Mouse (Mus musculus): ENCODE data around the gene Cd55b. TPM values are rescaled to one million over a fixed set of nuclear protein-coding genes. Genes with fewer than 3 reads are reported as not detected.

The Cd55b gene
- total RNA-seq (2012; rRNA removed) (not detected in 2 replicates), polyA plus RNA-seq (2012; ENCODE audit: insufficient read depth in 1 of 2, insufficient read length in 2 of 2, low read depth in 1 of 2, low replicate concordance in 2 of 2, missing spikeins in 1 of 2) (not detected)

GRCm38 (mm10) chr1:130422664-130423111 lies at the start of gene Cd55b:
Cd55b (minus strand) TSS chr1:130423009.
- Histone ChIP-seq H3K4me3 (ENCODE audit: control insufficient read depth in 1 of 2, insufficient read depth in 1 of 2, low read depth in 2 of 2, low read length in 2 of 2) (no peak within 1 kb of the TSS), H3K9me3 (replicated peaks; ENCODE audit: insufficient read depth, low read length) (no peaks in the 10 kb centered on the region)

GRCm38 (mm10) chr1:130470074-130470473 lies 47.3 kb upstream of the Cd55b start:
- no peaks in the 10 kb centered on the region for H3K9me3 ChIP-seq (replicated peaks; ENCODE audit: insufficient read depth, low read length)
- no peak for DNase-seq (ENCODE audit: low read depth, low spot score)
- TF ChIP-seq TCF12 (IDR thresholded peaks at IDR 0.05; ENCODE audit: low read depth, low read length) (no peak), KAT2A (conservative IDR thresholded peaks at IDR 0.05; ENCODE audit: low read depth, low read length) (no peak), HCFC1 (IDR thresholded peaks at IDR 0.05; ENCODE audit: low read depth, low read length) (no peak), MAFK (IDR thresholded peaks at IDR 0.05; ENCODE audit: borderline replicate concordance, low read depth, low read length) (no peak), TBP (IDR thresholded peaks at IDR 0.05; ENCODE audit: low read depth, low read length) (no peak), MAZ (IDR thresholded peaks at IDR 0.05; ENCODE audit: low read depth, low read length) (no peak), USF1 (IDR thresholded peaks at IDR 0.05; ENCODE audit: low read depth, low read length) (no peak), GATA1 (IDR thresholded peaks at IDR 0.05; ENCODE audit: low read depth, low read length) (no peak), CTCF (IDR thresholded peaks at IDR 0.05 in 2 of 3, conservative IDR thresholded peaks at IDR 0.05 in 1 of 3; ENCODE audit: control insufficient read depth in 1 of 3, insufficient read depth in 1 of 3, low read depth in 2 of 3, low read length in 3 of 3, poor library complexity in 1 of 3, severe bottlenecking in 1 of 3) (no peak), ZMIZ1 (IDR thresholded peaks at IDR 0.05; ENCODE audit: low read depth, low read length) (no peak), ELF1 (IDR thresholded peaks at IDR 0.05; ENCODE audit: low read depth, low read length) (no peak), USF2 (IDR thresholded peaks at IDR 0.05; ENCODE audit: borderline replicate concordance in 1 of 2, insufficient read depth in 1 of 2, low read depth in 1 of 2, low read length in 2 of 2) (no peak), MEF2A (IDR thresholded peaks at IDR 0.05; ENCODE audit: extremely low read depth, insufficient replicate concordance, low read depth, low read length, poor library complexity, severe bottlenecking) (no peak), ZKSCAN1 (IDR thresholded peaks at IDR 0.05; ENCODE audit: low read depth, low read length) (no peak), RCOR1 (IDR thresholded peaks at IDR 0.05; ENCODE audit: low read depth, low read length) (no peak), CHD2 (IDR thresholded peaks at IDR 0.05; ENCODE audit: low read length) (no peak)
- H3K36me3 ChIP-seq (ENCODE audit: control insufficient read depth in 1 of 2, insufficient read depth in 2 of 2, low read length in 2 of 2): no peaks in the 10 kb centered on the region
- no peak overlapping the region for H3K4me3 ChIP-seq (ENCODE audit: control insufficient read depth in 1 of 2, insufficient read depth in 1 of 2, low read depth in 2 of 2, low read length in 2 of 2)
- H3K27ac ChIP-seq (ENCODE audit: control insufficient read depth, low read depth, low read length): no peak overlapping the region
- H3K27me3 ChIP-seq (ENCODE audit: control insufficient read depth in 1 of 2, insufficient read depth in 2 of 2, low read length in 2 of 2): no peaks in the 10 kb centered on the region
- H3K4me1 ChIP-seq (ENCODE audit: control insufficient read depth in 1 of 2, insufficient read depth in 2 of 2, low read length in 2 of 2): no peaks in the 10 kb centered on the region
- H3K9ac ChIP-seq (ENCODE audit: control insufficient read depth, low read depth, low read length, poor library complexity, severe bottlenecking): no peak overlapping the region
- H3K79me2 ChIP-seq (ENCODE audit: control insufficient read depth, insufficient read depth, low read length, poor library complexity): no peaks in the 10 kb centered on the region

More at GRCm38 (mm10) chr1:130422664-130423111, at the start of gene Cd55b:
- Histone ChIP-seq H3K27ac (ENCODE audit: control insufficient read depth, low read depth, low read length) (no peak within 1 kb of the TSS), H3K79me2 (ENCODE audit: control insufficient read depth, insufficient read depth, low read length, poor library complexity) (no peaks in the 10 kb centered on the region), H3K36me3 (ENCODE audit: control insufficient read depth in 1 of 2, insufficient read depth in 2 of 2, low read length in 2 of 2) (no peaks in the 10 kb centered on the region; a peak in 1 of 4 replicates), H3K4me1 (ENCODE audit: control insufficient read depth in 1 of 2, insufficient read depth in 2 of 2, low read length in 2 of 2) (peaks cover 0 to 6% of the 10 kb centered on the region in 2 experiments; a peak in 2 of 4 replicates), H3K27me3 (ENCODE audit: control insufficient read depth in 1 of 2, insufficient read depth in 2 of 2, low read length in 2 of 2) (no peaks in the 10 kb centered on the region), H3K9ac (ENCODE audit: control insufficient read depth, low read depth, low read length, poor library complexity, severe bottlenecking) (no peak within 1 kb of the TSS)
- DNase-seq (ENCODE audit: low read depth, low spot score): peak; percentile 19
- TF ChIP-seq ZNF384 (IDR thresholded peaks at IDR 0.05; ENCODE audit: low read depth, low read length) (no peak), HCFC1 (IDR thresholded peaks at IDR 0.05; ENCODE audit: low read depth, low read length) (no peak), MAX (IDR thresholded peaks at IDR 0.05; ENCODE audit: low read length) (peak; percentile 50; the same call in 1 of the 2 replicates), ELF1 (IDR thresholded peaks at IDR 0.05; ENCODE audit: low read depth, low read length) (no peak)

All from MEL (cell line).